Mouse (Mus musculus): ENCODE data around the gene Cpeb2. TPM values are rescaled to one million over a fixed set of nuclear protein-coding genes. Genes with fewer than 3 reads are reported as not detected.

Gene Cpeb2
- polyA plus RNA-seq, 1 experiment from 2014 or later, result 7.5 TPM

- H3K4me3 ChIP-seq, result no peak overlapping the region
- WGBS, result 26% methylated on average over 4 of the region's 4 CpGs
- ATAC-seq (ENCODE audit: insufficient number of reproducible peaks, low FRiP score), result no peak
- peaks cover 12% of the 10 kb centered on the region for H3K4me1 ChIP-seq (replicated peaks)
- H3K4me2 ChIP-seq, result no peak overlapping the region
- H3K36me3 ChIP-seq, result no peaks in the 10 kb centered on the region
- H3K27ac ChIP-seq (ENCODE audit: poor library complexity, severe bottlenecking), result no peak overlapping the region
- no peak overlapping the region for H3K9ac ChIP-seq
- H3K9me3 ChIP-seq (replicated peaks), result no peaks in the 10 kb centered on the region
- no peaks in the 10 kb centered on the region for H3K27me3 ChIP-seq (replicated peaks)
These were observed 92.6 kb downstream of the Cpeb2 start for GRCm38 (mm10) chr5:43325561-43325960.

GRCm38 (mm10) chr5:43328579-43328978 lies 95.6 kb downstream of the Cpeb2 start:
- no peak for ATAC-seq (ENCODE audit: insufficient number of reproducible peaks, low FRiP score)

GRCm38 (mm10) chr5:43330260-43330659 lies 97.3 kb downstream of the Cpeb2 start:
- H3K27me3 ChIP-seq (replicated peaks), result no peaks in the 10 kb centered on the region
- no peak overlapping the region for H3K4me2 ChIP-seq
- H3K4me1 ChIP-seq (replicated peaks), result peaks cover 12% of the 10 kb centered on the region
- H3K9ac ChIP-seq, result no peak overlapping the region
- 68% methylated on average over 3 of the region's 3 CpGs for WGBS
- no peak overlapping the region for H3K27ac ChIP-seq (ENCODE audit: poor library complexity, severe bottlenecking)
- H3K9me3 ChIP-seq (replicated peaks), result no peaks in the 10 kb centered on the region
- no peaks in the 10 kb centered on the region for H3K36me3 ChIP-seq
- no peak overlapping the region for H3K4me3 ChIP-seq
- no peak for ATAC-seq (ENCODE audit: insufficient number of reproducible peaks, low FRiP score)

More at GRCm38 (mm10) chr5:43328579-43328978, 95.6 kb downstream of the Cpeb2 start:
- Histone ChIP-seq H3K36me3 (no peaks in the 10 kb centered on the region), H3K27ac (ENCODE audit: poor library complexity, severe bottlenecking) (no peak overlapping the region), H3K27me3 (replicated peaks) (no peaks in the 10 kb centered on the region), H3K9me3 (replicated peaks) (no peaks in the 10 kb centered on the region), H3K4me2 (no peak overlapping the region), H3K4me1 (replicated peaks) (peaks cover 12% of the 10 kb centered on the region), H3K4me3 (no peak overlapping the region), H3K9ac (no peak overlapping the region)
- 32% methylated on average over 4 of the region's 4 CpGs for WGBS

- Histone ChIP-seq H3K9ac (no peak overlapping the region), H3K4me3 (no peak overlapping the region), H3K27ac (ENCODE audit: poor library complexity, severe bottlenecking) (no peak overlapping the region), H3K4me2 (no peak overlapping the region), H3K4me1 (replicated peaks) (no peaks in the 10 kb centered on the region), H3K9me3 (replicated peaks) (no peaks in the 10 kb centered on the region), H3K27me3 (replicated peaks) (no peaks in the 10 kb centered on the region), H3K36me3 (no peaks in the 10 kb centered on the region)
- WGBS, result 67% methylated on average over 2 of the region's 2 CpGs
- no peak for ATAC-seq (ENCODE audit: insufficient number of reproducible peaks, low FRiP score)
These were observed 101.5 kb downstream of the Cpeb2 start for GRCm38 (mm10) chr5:43334469-43334868.

DNA sequence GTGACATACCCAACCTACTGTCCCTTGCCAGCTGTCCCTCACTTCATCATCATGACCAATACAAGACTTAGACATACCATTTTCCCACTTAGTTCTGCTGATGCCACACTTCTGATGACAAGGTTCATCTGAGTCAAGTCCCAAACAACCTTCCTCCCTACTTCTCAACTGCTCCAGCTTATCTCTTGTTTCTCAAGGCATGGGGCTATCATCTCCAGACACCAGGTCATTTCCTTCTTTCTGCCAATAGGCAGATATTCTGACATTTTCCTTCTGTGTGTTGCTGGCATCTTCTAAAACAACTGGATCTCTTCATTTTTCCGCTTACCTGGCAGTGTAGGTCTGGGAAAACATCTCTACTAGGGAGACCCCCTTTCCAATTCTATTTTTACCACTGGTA lies 104.2 kb downstream of the Cpeb2 start:
- no peak overlapping the region for H3K9ac ChIP-seq
- no peak overlapping the region for H3K4me3 ChIP-seq
- no peak overlapping the region for H3K4me2 ChIP-seq
- no peak for ATAC-seq (ENCODE audit: insufficient number of reproducible peaks, low FRiP score)
- no peaks in the 10 kb centered on the region for H3K9me3 ChIP-seq (replicated peaks)
- no peaks in the 10 kb centered on the region for H3K4me1 ChIP-seq (replicated peaks)
- whole genome bisulfite sequencing, result 71% methylated on average over 1 of the region's 1 CpGs
- H3K27me3 ChIP-seq (replicated peaks), result no peaks in the 10 kb centered on the region
- H3K27ac ChIP-seq (ENCODE audit: poor library complexity, severe bottlenecking), result no peak overlapping the region
- no peaks in the 10 kb centered on the region for H3K36me3 ChIP-seq

DNA sequence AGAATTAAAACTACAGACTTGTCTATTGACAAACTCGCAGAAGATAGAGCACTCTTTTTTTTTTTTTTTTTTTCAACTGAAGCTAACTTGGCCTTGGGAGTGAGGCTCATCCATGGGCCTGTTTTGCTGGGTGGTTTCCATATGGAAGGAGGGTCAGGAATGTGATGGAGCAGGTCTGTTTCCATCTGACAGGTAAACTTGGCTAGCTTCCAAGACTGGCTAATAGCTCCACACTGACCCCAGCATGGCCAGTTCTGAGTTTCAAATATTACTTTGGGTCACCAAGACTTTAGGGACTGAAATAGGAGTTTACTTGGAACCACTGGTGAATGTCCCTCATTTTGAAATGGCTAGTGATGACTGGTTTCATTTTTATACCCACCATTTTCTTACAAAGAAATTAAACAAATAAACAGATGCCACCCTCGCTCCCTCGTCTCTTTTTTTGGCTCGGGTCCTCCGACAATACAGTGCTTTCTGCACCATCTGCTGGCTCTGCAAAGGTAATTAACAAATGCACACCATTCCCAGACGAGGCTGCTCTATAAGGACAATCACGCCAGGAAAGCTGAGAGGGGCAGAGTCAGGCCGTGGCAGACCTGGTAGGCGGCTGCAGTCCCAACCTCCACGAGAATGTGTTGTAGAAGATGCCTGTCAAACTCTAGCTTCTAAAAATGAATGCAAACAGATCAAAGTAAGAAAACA lies 106.0 kb downstream of the Cpeb2 start:
- no peaks in the 10 kb centered on the region for H3K4me1 ChIP-seq (replicated peaks)
- H3K27me3 ChIP-seq (replicated peaks), result no peaks in the 10 kb centered on the region
- 55% methylated on average over 10 of the region's 10 CpGs for WGBS
- no peak overlapping the region for H3K4me3 ChIP-seq
- no peaks in the 10 kb centered on the region for H3K36me3 ChIP-seq
- H3K9ac ChIP-seq, result no peak overlapping the region
- H3K27ac ChIP-seq (ENCODE audit: poor library complexity, severe bottlenecking), result no peak overlapping the region
- peak overlapping the region; percentile 12 for H3K4me2 ChIP-seq
- H3K9me3 ChIP-seq (replicated peaks), result no peaks in the 10 kb centered on the region
- ATAC-seq (ENCODE audit: insufficient number of reproducible peaks, low FRiP score), result no peak
